Mouse (Mus musculus) heart, embryonic 14.5 days (tissue): Measurements from ENCODE around the gene Steap4. TPM values are rescaled to one million over a fixed set of nuclear protein-coding genes. Genes with fewer than 3 reads are reported as not detected.
"Not testable (repeated sequence)": the region's sequence is repeated elsewhere in the genome, so short reads cannot be mapped to it uniquely, and the experiment has no call there.

Experiments
- ATAC-seq: fragments of 200-750 bp; cut with Nextera tagmentation; 2 replicates; pipeline ENCODE4 v1.8.0; 2017; ENCODE audit warnings: low read depth, moderate TSS enrichment; ENCODE audit not compliant: insufficient number of reproducible peaks, insufficient read depth, low FRiP score
- H3K27ac ChIP-seq, 2 experiments: fragments of 200-500 bp in 1 of 2; fragments of 300-500 bp in 1 of 2; sonication (generic) in 1 of 2; replicated peaks in 1 of 2; 2 replicates each; pipeline ENCODE4 v1.5.1; 2012 to 2014; ENCODE audit warnings: low read depth in 2 of 2, low read length in 2 of 2, control low read depth in 1 of 2, mild to moderate bottlenecking in 1 of 2, mixed read lengths in 1 of 2; ENCODE audit not compliant: control insufficient read depth in 1 of 2, insufficient read depth in 1 of 2
- H3K27me3 ChIP-seq: fragments of 300-500 bp; sonication (generic); 2 replicates; pipeline ENCODE4 v1.6.1; 2014; ENCODE audit warnings: mild to moderate bottlenecking, low read length, control low read depth; ENCODE audit not compliant: control insufficient read depth, insufficient read depth
- H3K36me3 ChIP-seq: fragments of 300-500 bp; sonication (generic); 2 replicates; pipeline ENCODE4 v1.6.1; 2014; ENCODE audit warnings: mild to moderate bottlenecking, control low read depth, low read length, mixed read lengths; ENCODE audit not compliant: control insufficient read depth, insufficient read depth
- H3K4me1 ChIP-seq, 2 experiments: fragments of 200-500 bp in 1 of 2; fragments of 300-500 bp in 1 of 2; sonication (generic) in 1 of 2; 2 replicates each; pipeline ENCODE4 v1.6.1; 2012 to 2014; ENCODE audit warnings: low read length in 2 of 2, control low read depth in 1 of 2, mixed read lengths in 1 of 2; ENCODE audit not compliant: control insufficient read depth in 2 of 2, insufficient read depth in 2 of 2
- H3K4me2 ChIP-seq: fragments of 300-500 bp; sonication (generic); 2 replicates; pipeline ENCODE4 v1.6.1; 2014; ENCODE audit warnings: mild to moderate bottlenecking, low read length
- H3K4me3 ChIP-seq, 2 experiments: fragments of 200-500 bp in 1 of 2; fragments of 300-500 bp in 1 of 2; sonication (generic) in 1 of 2; 2 replicates each; pipeline ENCODE4 v1.5.1; 2012 to 2014; ENCODE audit warnings: low read length in 2 of 2, mild to moderate bottlenecking in 2 of 2, control low read depth in 1 of 2, low read depth in 1 of 2, moderate library complexity in 1 of 2; ENCODE audit not compliant: control insufficient read depth in 1 of 2, insufficient read depth in 1 of 2
- H3K9ac ChIP-seq: fragments of 300-500 bp; sonication (generic); 2 replicates; pipeline ENCODE4 v1.6.1; 2014; ENCODE audit warnings: mild to moderate bottlenecking, low read length
- H3K9me3 ChIP-seq: fragments of 300-500 bp; sonication (generic); 2 replicates; pipeline ENCODE4 v1.6.1; 2016; ENCODE audit warnings: low read length, control low read depth; ENCODE audit not compliant: control insufficient read depth
- WGBS: fragments of 180-500 bp; shearing (Covaris S2); extraction: QIAGEN DNeasy Blood & Tissue Kit; methylation state at CpG from one replicate; pipeline ENCODE4 v1.1.7; 2014; 5-methylcytosine and 5-hydroxymethylcytosine counted together
- polyA plus RNA-seq: library from polyadenylated mRNA; unstranded; fragments of >200 nt; fragmentation: Nextera tagmentation; extraction: Ambion mirVana; gene quantifications from 2 replicates; pipeline ENCODE4 v1.2.1, GENCODE M21; 2014

The Steap4 gene
- polyA plus RNA-seq, 1 experiment from 2014 or later = 0.49 TPM

GRCm38 (mm10) chr5:7932234-7933221 lies 27.7 kb upstream of the Steap4 start:
- no peak overlapping the region for H3K9ac ChIP-seq
- no peak overlapping the region for H3K4me2 ChIP-seq
- H3K27me3 ChIP-seq = no peaks in the 10 kb centered on the region
- H3K36me3 ChIP-seq = no peaks in the 10 kb centered on the region
- no peak overlapping the region for H3K27ac ChIP-seq
- H3K4me1 ChIP-seq = no peaks in the 10 kb centered on the region
- no peaks in the 10 kb centered on the region for H3K9me3 ChIP-seq
- H3K4me3 ChIP-seq = no peak overlapping the region
- 70% methylated on average over 5 of the region's 5 CpGs for WGBS
- ATAC-seq = no peak

GRCm38 (mm10) chr5:7933495-7933894 lies 26.8 kb upstream of the Steap4 start:
- 58% methylated on average over 11 of the region's 11 CpGs for WGBS
- not testable (repeated sequence) for H3K27me3 ChIP-seq, ATAC-seq

GRCm38 (mm10) chr5:7933933-7934675 lies 26.2 kb upstream of the Steap4 start:
- Histone ChIP-seq H3K4me1 (no peaks in the 10 kb centered on the region), H3K9ac (no peak overlapping the region), H3K4me3 (no peak overlapping the region), H3K9me3 (no peaks in the 10 kb centered on the region), H3K4me2 (no peak overlapping the region), H3K36me3 (no peaks in the 10 kb centered on the region), H3K27ac (no peak overlapping the region), H3K27me3 (no peaks in the 10 kb centered on the region)
- no peak for ATAC-seq
- WGBS = 67% methylated on average over 2 of the region's 2 CpGs

More at GRCm38 (mm10) chr5:7933495-7933894, 26.8 kb upstream of the Steap4 start:
- not testable (repeated sequence) for H3K36me3 ChIP-seq, H3K27ac ChIP-seq, H3K4me1 ChIP-seq, H3K9ac ChIP-seq, H3K9me3 ChIP-seq, H3K4me3 ChIP-seq, H3K4me2 ChIP-seq

GRCm38 (mm10) chr5:7954838-7955237 lies 5.4 kb upstream of the Steap4 start:
- Histone ChIP-seq H3K9ac (no peak overlapping the region), H3K27ac (no peak overlapping the region), H3K4me2 (no peak overlapping the region), H3K4me3 (no peak overlapping the region), H3K27me3 (no peaks in the 10 kb centered on the region), H3K36me3 (no peaks in the 10 kb centered on the region), H3K4me1 (no peaks in the 10 kb centered on the region), H3K9me3 (no peaks in the 10 kb centered on the region)
- WGBS = 72% methylated on average over 2 of the region's 2 CpGs
- no peak for ATAC-seq

- no peak overlapping the region for H3K4me3 ChIP-seq
- no peaks in the 10 kb centered on the region for H3K36me3 ChIP-seq
- 54% methylated on average over 5 of the region's 5 CpGs for WGBS
- H3K9ac ChIP-seq = no peak overlapping the region
- H3K27me3 ChIP-seq = no peaks in the 10 kb centered on the region
- 0 out of 4 replicates have a peak, but pooled peaks cover 0 to 3% of the 10 kb centered on the region in 2 experiments for H3K4me1 ChIP-seq
- no peak overlapping the region for H3K4me2 ChIP-seq
- H3K9me3 ChIP-seq = no peaks in the 10 kb centered on the region
- H3K27ac ChIP-seq = no peak overlapping the region
- ATAC-seq = no peak
Measured at GRCm38 (mm10) chr5:7955371-7955966, 4.8 kb upstream of the Steap4 start.

GRCm38 (mm10) chr5:7958061-7958460 lies 2.2 kb upstream of the Steap4 start:
- Histone ChIP-seq H3K36me3 (no peaks in the 10 kb centered on the region), H3K9ac (no peak overlapping the region), H3K4me1 (0 out of 4 replicates have a peak, but pooled peaks cover 0 to 4% of the 10 kb centered on the region in 2 experiments), H3K4me3 (no peak overlapping the region), H3K27me3 (no peaks in the 10 kb centered on the region), H3K9me3 (no peaks in the 10 kb centered on the region), H3K27ac (no peak overlapping the region), H3K4me2 (no peak overlapping the region)
- WGBS = 92% methylated on average over 4 of the region's 4 CpGs
- ATAC-seq = no peak

GRCm38 (mm10) chr5:7959286-7959685 lies 971 bp upstream of the Steap4 start:
- WGBS = 80% methylated on average over 6 of the region's 6 CpGs
- no peaks in the 10 kb centered on the region for H3K27me3 ChIP-seq
- H3K4me3 ChIP-seq = no peak overlapping the region
- ATAC-seq = no peak
- H3K36me3 ChIP-seq = no peaks in the 10 kb centered on the region
- no peak overlapping the region for H3K4me2 ChIP-seq
- H3K9ac ChIP-seq = no peak overlapping the region
- H3K9me3 ChIP-seq = no peaks in the 10 kb centered on the region
- 0 out of 4 replicates have a peak, but pooled peaks cover 0 to 4% of the 10 kb centered on the region in 2 experiments for H3K4me1 ChIP-seq
- no peak overlapping the region for H3K27ac ChIP-seq
